Mouse (Mus musculus): Measurements from ENCODE around the gene Myt1l.

- TF ChIP-seq CTCF (IDR thresholded peaks at IDR 0.05; ENCODE audit: insufficient read depth, low read depth, low read length) (no peak), POLR2A (IDR thresholded peaks at IDR 0.05; ENCODE audit: insufficient read depth, low read depth, low read length) (no peak)
These were observed 366.5 kb downstream of the Myt1l start for GRCm38 (mm10) chr12:29894669-29895068.
